7 mouse cellular contexts compared by ENCODE assay signal in the genomic region with DNA sequence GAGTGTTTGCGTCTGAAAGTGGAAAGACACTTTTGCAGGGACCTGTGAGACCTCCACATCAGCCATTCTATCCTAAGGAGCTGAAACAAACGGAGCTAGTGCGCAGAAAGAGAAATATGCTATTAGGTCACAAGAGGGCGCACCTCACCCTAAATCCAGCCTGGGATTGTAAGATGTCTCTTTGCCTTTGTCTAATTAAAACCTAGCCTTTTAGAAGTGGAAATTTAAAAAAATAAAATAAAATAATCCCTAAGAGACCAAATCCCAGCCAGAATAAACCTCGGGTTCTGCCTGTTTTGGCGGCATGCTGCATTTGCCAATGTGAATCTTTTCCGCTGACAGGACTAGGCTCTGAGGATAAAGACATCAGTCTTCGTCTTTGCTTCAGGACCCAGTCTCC. TPM values are rescaled to one million over a fixed set of nuclear protein-coding genes. Genes with fewer than 3 reads are reported as not detected.
A peak's percentile ranks its signal among the peaks of the same experiment; 100 is the strongest.
DNase-seq lines count a peak whose midpoint lies in the region; ATAC-seq and TF ChIP-seq lines count a peak whose summit lies in the region.

No protein-coding gene starts in this region.

- intact Hi-C loops in left cerebral cortex, adult 2 months (cut with DNase I): loop anchor here (1.0 to 5.0 kb wide), 2 partner anchors 98 to 244 kb away; no protein-coding TSS in a partner anchor

- H3K36me3 ChIP-seq in midbrain, embryonic 15.5 days (replicated peaks): no peaks in the 10 kb centered on the region

- ATAC-seq in midbrain, embryonic 15.5 days (replicated peaks): no peak
- ATAC-seq in granulocyte monocyte progenitor cell, adult 5-6 weeks (replicated peaks; ENCODE audit: poor library complexity, severe bottlenecking): no peak

- H3K27me3 ChIP-seq in midbrain, embryonic 15.5 days (replicated peaks): no peaks in the 10 kb centered on the region

- H3K9ac ChIP-seq in midbrain, embryonic 15.5 days: no peak overlapping the region

- DNase-seq in left cerebral cortex, adult 2 months (ENCODE audit: extremely low spot score in 1 of 2, low spot score in 2 of 2): peak; percentile 35 to 48
- no peak for DNase-seq in left cerebral cortex, adult 11 months (ENCODE audit: low spot score)
- DNase-seq in T-cell, adult 2 months (ENCODE audit: low spot score): peak; percentile 49
- DNase-seq in cerebellum, postnatal 14 days: peak; percentile 68 to 79
- DNase-seq in kidney, postnatal 14 days: peak; percentile 65

- H3K4me2 ChIP-seq in midbrain, embryonic 15.5 days: no peak overlapping the region

- TF ChIP-seq CTCF in left cerebral cortex, adult 2 months (IDR thresholded peaks at IDR 0.05): peak; percentile 83

- H3K4me1 ChIP-seq in midbrain, embryonic 15.5 days: peaks cover 18% of the 10 kb centered on the region

- H3K4me3 ChIP-seq in left cerebral cortex, adult 2 months: no peak overlapping the region
- no peak overlapping the region for H3K4me3 ChIP-seq in midbrain, embryonic 15.5 days

- no peak overlapping the region for H3K27ac ChIP-seq in left cerebral cortex, adult 2 months
- 0 out of 2 replicates have a peak overlapping the region, but pooled peaks have one; percentile 39 for H3K27ac ChIP-seq in midbrain, embryonic 15.5 days

- WGBS in midbrain, embryonic 15.5 days: 14% methylated on average over 8 of the region's 8 CpGs

- no peaks in the 10 kb centered on the region for H3K9me3 ChIP-seq in midbrain, embryonic 15.5 days

RNA-seq across cellular contexts. Expression of gene Zscan20, which starts 3.4 kb away (rescaled TPM):
- 1 to 10 TPM; 8.2 to 9.4 TPM for total RNA-seq in left cerebral cortex, adult 2 months (2021)
- 5.3 and 6.1 TPM in 2 replicates for polyA plus RNA-seq in midbrain, embryonic 15.5 days (2015; fragmentation: Nextera tagmentation; extraction: Ambion mirVana)
- 3.0 and 11.8 TPM in 2 replicates for total RNA-seq in granulocyte monocyte progenitor cell, adult 5-6 weeks (2014; fragmentation: Nextera tagmentation)
- 2.2 and 3.0 TPM in 2 replicates for total RNA-seq in granulocyte monocyte progenitor cell, adult 5-6 weeks (2017)

RNA-seq across cellular contexts. Expression of gene Tlr12, which starts 5.1 kb away (rescaled TPM):
- total RNA-seq in left cerebral cortex, adult 2 months (2021): under 1 TPM; 0.63 to 1.00 TPM
- polyA plus RNA-seq in midbrain, embryonic 15.5 days (2015; fragmentation: Nextera tagmentation; extraction: Ambion mirVana): 1.9 and 2.5 TPM in 2 replicates
- total RNA-seq in granulocyte monocyte progenitor cell, adult 5-6 weeks (2014; fragmentation: Nextera tagmentation): 0.82 and 2.3 TPM in 2 replicates
- 0.13 TPM in 1 of 2 replicates, not detected in the other for total RNA-seq in granulocyte monocyte progenitor cell, adult 5-6 weeks (2017)

RNA-seq across cellular contexts. Expression of gene Phc2, which starts 41.2 kb away (rescaled TPM):
- 10 to 100 TPM; 84.8 to 90.6 TPM for total RNA-seq in left cerebral cortex, adult 2 months (2021)
- polyA plus RNA-seq in midbrain, embryonic 15.5 days (2015; fragmentation: Nextera tagmentation; extraction: Ambion mirVana): 70.0 and 72.2 TPM in 2 replicates
- 33.7 and 47.2 TPM in 2 replicates for total RNA-seq in granulocyte monocyte progenitor cell, adult 5-6 weeks (2014; fragmentation: Nextera tagmentation)
- 8.7 and 17.5 TPM in 2 replicates for total RNA-seq in granulocyte monocyte progenitor cell, adult 5-6 weeks (2017)
